Mouse (Mus musculus) frontal cortex, postnatal 10 days (tissue): ENCODE measurements at regions not wholly inside any gene's neighbourhood (a gene's known extent, or its start where the extent isn't known, plus 50 kb on each side); places are given as distances from the start of the nearest gene placed in this dataset.

Experiments used
- DNase-seq, 2 experiments: peaks; one replicate each; pipeline ENCODE4 v3.0.0; 2022; ENCODE audit warnings: low spot score in 2 of 2, mixed read lengths in 1 of 2

DNA sequence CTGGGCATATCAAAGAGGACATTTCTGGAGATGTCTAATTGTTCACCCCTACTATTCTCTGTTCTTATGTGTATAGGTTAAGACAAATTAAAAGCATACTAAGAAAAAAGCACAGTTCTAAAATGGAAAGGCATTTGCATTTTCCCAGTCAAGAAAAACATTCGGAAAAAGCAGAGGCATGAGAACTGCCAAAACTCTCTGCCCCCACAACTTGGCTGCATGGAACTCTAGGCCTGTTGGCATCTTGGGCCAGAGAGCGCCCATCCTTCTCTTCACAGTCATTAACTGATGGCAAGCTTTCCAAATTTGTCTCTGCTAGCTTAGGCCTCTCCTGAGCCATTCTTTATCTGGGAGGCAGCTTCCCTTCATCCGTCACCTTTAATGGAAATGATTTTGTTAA lies 281.6 kb downstream of the Tex13c3 start:
- DNase-seq, result no peak

- DNase-seq, result no peak
Observed at GRCm38 (mm10) chrX:19168983-19169382, 312.1 kb downstream of the Tex13c3 start.

DNA sequence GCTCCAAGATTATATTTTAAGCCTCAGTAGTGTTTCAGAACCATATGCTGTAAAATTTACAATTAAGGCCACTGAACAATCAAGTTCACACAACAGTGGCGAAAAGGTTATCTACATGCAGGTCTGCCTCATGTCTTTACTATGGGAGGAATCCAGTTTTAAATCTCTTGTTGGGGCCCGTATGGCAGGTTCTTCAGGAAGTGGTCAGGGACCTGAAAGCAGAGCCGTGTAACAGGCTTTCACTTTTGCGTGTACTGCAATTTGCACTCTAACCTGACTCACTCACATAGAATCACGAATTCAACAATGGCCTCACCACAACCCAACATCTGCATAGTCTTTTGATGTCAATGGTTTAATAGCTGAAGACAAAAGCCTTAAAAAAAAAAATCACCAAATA lies 312.6 kb downstream of the Tex13c3 start:
- DNase-seq, result no peak

GRCm38 (mm10) chrX:19168111-19168510 lies 313.0 kb downstream of the Tex13c3 start:
- DNase-seq, result no peak

GRCm38 (mm10) chrX:19167121-19167853 lies 313.8 kb downstream of the Tex13c3 start:
- DNase-seq, result peak in 1 of 2 experiments; percentile 11

- DNase-seq, result no peak
Observed at GRCm38 (mm10) chrX:19165891-19166644, 315.1 kb downstream of the Tex13c3 start.

GRCm38 (mm10) chrX:19164151-19164550 lies 317.0 kb downstream of the Tex13c3 start:
- DNase-seq, result no peak

DNA sequence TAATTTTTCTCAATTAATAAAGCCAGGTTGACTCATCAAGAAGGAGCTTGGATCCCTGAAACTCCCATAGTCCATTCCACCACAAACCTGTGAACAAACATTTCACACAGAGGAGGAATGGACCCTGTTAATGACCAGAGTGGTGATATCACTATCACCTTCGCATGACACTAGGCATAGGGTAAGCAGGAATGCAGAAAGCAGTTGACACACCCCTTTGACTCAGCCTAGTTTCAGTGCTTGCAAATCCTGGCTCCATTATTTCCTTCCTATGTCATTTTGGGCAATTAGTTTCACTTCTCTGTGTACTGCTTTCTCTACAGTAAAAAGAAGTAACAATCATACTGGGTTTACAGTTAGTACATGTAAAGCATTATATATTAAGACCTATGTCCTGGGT lies 318.2 kb downstream of the Tex13c3 start:
- DNase-seq, result no peak

DNA sequence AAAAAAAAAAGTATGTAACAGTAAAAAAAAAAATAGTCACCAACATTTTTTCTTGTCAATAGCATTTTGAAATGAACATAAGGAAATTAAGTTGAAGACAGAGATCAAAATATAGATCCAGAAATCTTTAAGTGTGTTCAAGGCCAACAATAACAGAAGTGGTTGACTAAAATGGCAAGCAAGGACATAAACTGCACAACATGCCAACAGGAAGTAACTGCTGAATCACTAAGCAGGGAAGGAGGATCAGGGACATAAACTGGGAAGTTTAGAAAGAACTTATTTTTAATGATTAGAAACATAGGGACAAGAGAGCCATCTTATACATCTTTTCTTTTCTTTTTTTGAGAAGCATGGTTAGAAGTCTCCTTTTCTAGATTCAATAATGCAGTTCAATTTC lies 318.8 kb downstream of the Tex13c3 start:
- DNase-seq, result no peak

- no peak for DNase-seq
Observed at GRCm38 (mm10) chrX:19160275-19160930, 320.7 kb downstream of the Tex13c3 start.

GRCm38 (mm10) chrX:19157464-19158203 lies 323.5 kb downstream of the Tex13c3 start:
- DNase-seq, result no peak

DNA sequence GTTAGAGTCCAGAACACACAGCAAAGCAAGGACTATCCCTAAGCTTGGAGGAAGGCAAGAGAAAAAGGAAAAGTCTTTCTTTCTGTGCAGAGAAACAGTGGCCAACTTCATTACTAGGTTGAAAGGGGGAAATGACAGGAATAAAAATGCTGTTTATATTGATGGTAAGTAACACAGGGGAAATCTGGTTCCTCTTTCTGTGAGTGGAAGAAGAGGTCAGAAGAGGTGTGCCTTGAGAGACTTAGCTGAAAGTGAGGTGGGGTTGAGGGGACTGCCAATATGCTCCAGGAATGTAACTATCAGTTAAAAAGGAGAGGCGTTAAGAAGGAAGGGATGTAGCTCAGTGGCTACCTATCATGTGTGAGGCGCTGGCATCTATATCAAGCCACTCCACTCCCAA lies 327.5 kb downstream of the Tex13c3 start:
- DNase-seq, result no peak

- no peak for DNase-seq
Observed at GRCm38 (mm10) chrX:19152170-19152861, 328.8 kb downstream of the Tex13c3 start.

- DNase-seq, result no peak
Observed at GRCm38 (mm10) chrX:19150606-19151005, 330.5 kb downstream of the Tex13c3 start.

DNA sequence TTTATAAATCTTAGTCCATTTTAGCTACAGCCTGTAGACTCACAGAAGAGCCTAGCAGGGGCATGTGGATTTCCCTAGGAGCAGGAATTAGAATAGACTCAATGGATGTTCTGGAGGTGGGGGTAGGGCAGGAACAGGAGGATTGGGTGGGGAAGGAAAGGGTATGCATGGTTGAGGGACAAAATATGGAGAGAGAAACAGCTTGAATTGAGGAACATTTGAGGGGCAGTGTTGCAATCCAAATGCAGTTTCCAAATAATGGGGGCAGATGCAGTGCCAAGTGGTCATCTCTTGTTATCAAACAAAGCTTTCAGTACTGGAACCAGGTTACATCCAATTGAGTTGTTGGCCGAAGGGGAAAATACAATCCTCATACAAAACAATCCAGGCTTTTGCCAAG lies 332.4 kb downstream of the Tex13c3 start:
- no peak for DNase-seq

- no peak for DNase-seq
Observed at GRCm38 (mm10) chrX:19148251-19148650, 332.9 kb downstream of the Tex13c3 start.

GRCm38 (mm10) chrX:19112753-19113152 lies 368.4 kb downstream of the Tex13c3 start:
- DNase-seq, result no peak

DNA sequence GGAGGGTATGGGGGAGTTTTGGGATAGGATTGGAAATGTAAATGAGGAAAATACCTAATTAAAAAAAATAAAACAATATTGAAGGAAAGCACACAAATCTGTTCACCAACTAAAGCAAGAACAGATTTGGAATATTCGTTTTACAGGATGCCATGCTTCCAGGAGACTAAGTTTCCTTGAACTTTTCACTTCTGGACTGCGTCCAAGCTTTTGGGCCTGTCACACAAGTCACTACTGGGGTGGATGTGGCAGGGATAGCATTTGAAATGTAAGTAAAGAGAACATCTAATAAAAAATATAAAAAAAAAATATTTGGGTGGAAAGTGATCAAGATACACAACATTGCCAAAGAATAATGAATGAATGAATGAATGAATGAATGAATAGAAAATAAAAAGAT lies 378.2 kb downstream of the Tex13c3 start:
- no peak for DNase-seq

GRCm38 (mm10) chrX:19095960-19096359 lies 385.2 kb downstream of the Tex13c3 start:
- DNase-seq, result no peak

- no peak for DNase-seq
Observed at GRCm38 (mm10) chrX:19084435-19084834, 396.7 kb downstream of the Tex13c3 start.

DNA sequence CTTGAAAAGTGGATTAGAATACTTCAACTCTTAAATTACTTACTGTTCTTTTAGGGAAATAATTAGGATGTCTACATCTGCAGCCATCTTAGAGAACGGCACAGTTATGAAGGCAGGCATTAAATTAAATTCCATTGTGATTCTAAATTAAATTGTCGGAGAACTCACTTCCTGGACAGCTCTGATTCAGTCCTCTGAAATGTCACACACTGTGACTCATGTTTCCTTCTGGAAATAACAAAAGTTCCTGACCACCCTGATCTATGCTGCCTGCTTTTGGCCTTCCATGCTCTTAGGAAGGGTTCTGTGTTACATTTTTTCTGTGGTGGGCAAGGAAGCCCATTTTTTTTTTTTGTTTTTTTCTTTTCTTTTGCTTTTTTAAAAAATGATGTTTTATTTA lies 401.1 kb downstream of the Tex13c3 start:
- no peak for DNase-seq
